Mouse (Mus musculus) kidney, adult 2 months (tissue): ENCODE data around the gene Hmga2.

Experiments
- CTCF ChIP-seq: fragments of 200-500 bp; conservative IDR thresholded peaks from 2 replicates; pipeline ENCODE4 v1.5.1; 2011; ENCODE audit warnings: low read depth, mild to moderate bottlenecking, control low read depth, low read length, moderate library complexity, mixed read lengths; ENCODE audit not compliant: insufficient read depth, insufficient read length
- POLR2A ChIP-seq: fragments of 200-500 bp; IDR thresholded peaks from one replicate; pipeline ENCODE4 v1.6.1; 2011; ENCODE audit warnings: low read depth, low read length, control low read depth

- TF ChIP-seq POLR2A, result no peak
- no peak for TF ChIP-seq CTCF
Measured at GRCm38 (mm10) chr10:120395550-120395949, 80.7 kb downstream of the Hmga2 start.
